Mouse (Mus musculus) effector memory CD4-positive, alpha-beta T cell, adult 5 months (primary cell): ENCODE measurements around the gene Slc12a3. TPM values are rescaled to one million over a fixed set of nuclear protein-coding genes. Genes with fewer than 3 reads are reported as not detected.

Experiments used
- polyA plus RNA-seq: library from polyadenylated mRNA; unstranded; fragments of 100-300 nt; shearing (Covaris generic); gene quantifications from one replicate; pipeline ENCODE4 v1.2.1, GENCODE M21; 2017

Gene Slc12a3
- 0.11 TPM for polyA plus RNA-seq

GRCm38 (mm10) chr8:94328932-94329728 is at the start of gene Slc12a3:
TSS of gene Slc12a3 (plus strand) at chr8:94329201.

GRCm38 (mm10) chr8:94386214-94387026 is 57.4 kb downstream of the Slc12a3 start, which contains the start of gene Herpud1:
TSS of gene Herpud1 (plus strand) at chr8:94386438.

Other genes with a start within 250 kb of the Slc12a3 start
- gene Bbs2, start 230.3 kb upstream of the Slc12a3 start, polyA plus RNA-seq, result 11.4 TPM
- gene Mt4, start 192.0 kb upstream of the Slc12a3 start, polyA plus RNA-seq, result not detected
- gene Mt3, start 176.6 kb upstream of the Slc12a3 start, polyA plus RNA-seq, result not detected
- 6.5 TPM for gene Mt2, start 156.5 kb upstream of the Slc12a3 start, polyA plus RNA-seq
- 33.8 TPM for gene Mt1, start 150.1 kb upstream of the Slc12a3 start, polyA plus RNA-seq
- 35.0 TPM for gene Nup93, start 114.6 kb upstream of the Slc12a3 start, polyA plus RNA-seq
- gene Herpud1, start 57.2 kb downstream of the Slc12a3 start, polyA plus RNA-seq, result 187 TPM
- gene Nlrc5, start 105.2 kb downstream of the Slc12a3 start, polyA plus RNA-seq, result 206 TPM
- gene Cpne2, start 203.8 kb downstream of the Slc12a3 start, polyA plus RNA-seq, result 2.7 TPM